Mouse (Mus musculus) A20 (cell line): ENCODE results near the gene Ppp2r5e.
"Not testable (repeated sequence)": the region's sequence is repeated elsewhere in the genome, so short reads cannot be mapped to it uniquely, and the experiment has no call there.

Experiments used
- DNase-seq: peaks from one replicate; pipeline ENCODE4 v3.0.0-alpha.2; 2011; ENCODE audit warnings: low read depth, low spot score

The Ppp2r5e gene

DNA sequence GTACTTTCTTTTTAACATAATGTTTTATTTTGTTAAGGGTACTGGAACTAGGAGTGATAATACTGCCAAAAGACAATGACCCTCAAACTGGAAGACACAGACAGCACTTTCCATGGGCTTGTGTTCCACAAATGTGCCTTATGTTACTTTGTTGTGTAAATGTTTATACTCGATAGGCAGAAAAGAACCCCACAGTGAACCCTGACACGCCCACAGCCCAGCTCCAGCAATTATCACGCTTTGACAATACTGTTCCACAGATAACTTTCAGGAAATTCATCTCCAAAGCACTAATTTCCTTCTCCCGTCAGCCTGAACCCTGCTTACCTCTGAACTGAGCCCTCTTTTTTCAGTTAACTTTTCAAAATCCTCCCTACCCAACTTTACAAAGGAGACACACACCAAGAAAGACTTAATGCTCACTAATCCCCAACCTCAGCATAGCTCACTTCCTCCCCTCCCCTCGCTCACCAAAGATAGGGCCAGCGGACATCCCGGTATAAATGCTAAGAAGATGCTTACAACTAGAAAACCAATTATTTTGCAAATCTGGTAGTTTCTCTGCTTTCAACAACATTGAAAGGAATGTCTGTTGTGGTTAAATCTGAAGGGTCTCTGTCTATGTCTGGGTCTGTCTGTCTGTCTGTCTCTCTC lies 58.9 kb downstream of the Ppp2r5e start:
- DNase-seq: no peak

GRCm38 (mm10) chr12:75536566-75536965 lies 59.5 kb downstream of the Ppp2r5e start:
- no peak for DNase-seq

GRCm38 (mm10) chr12:75533145-75533544 lies 62.9 kb downstream of the Ppp2r5e start:
- peak; percentile 72 for DNase-seq

DNA sequence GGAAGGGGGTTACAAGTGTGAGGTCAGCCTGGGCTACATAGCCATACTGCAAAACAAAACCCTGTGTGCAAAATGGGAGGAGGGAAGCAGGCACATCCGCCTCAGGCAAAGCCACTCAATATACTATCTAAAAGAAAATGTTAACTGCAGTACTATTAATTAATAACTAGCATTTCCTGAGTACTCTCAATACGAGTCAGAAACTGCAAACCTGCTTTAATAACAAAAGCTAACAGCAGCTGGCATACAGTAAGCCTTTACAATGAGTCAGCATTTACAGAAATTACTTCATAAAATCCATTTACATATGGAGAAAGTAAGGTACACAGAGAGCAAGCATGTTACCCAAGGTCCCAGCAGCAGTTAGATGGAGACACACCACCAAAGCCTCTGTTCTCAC lies 64.2 kb downstream of the Ppp2r5e start:
- DNase-seq: peak; percentile 36

DNA sequence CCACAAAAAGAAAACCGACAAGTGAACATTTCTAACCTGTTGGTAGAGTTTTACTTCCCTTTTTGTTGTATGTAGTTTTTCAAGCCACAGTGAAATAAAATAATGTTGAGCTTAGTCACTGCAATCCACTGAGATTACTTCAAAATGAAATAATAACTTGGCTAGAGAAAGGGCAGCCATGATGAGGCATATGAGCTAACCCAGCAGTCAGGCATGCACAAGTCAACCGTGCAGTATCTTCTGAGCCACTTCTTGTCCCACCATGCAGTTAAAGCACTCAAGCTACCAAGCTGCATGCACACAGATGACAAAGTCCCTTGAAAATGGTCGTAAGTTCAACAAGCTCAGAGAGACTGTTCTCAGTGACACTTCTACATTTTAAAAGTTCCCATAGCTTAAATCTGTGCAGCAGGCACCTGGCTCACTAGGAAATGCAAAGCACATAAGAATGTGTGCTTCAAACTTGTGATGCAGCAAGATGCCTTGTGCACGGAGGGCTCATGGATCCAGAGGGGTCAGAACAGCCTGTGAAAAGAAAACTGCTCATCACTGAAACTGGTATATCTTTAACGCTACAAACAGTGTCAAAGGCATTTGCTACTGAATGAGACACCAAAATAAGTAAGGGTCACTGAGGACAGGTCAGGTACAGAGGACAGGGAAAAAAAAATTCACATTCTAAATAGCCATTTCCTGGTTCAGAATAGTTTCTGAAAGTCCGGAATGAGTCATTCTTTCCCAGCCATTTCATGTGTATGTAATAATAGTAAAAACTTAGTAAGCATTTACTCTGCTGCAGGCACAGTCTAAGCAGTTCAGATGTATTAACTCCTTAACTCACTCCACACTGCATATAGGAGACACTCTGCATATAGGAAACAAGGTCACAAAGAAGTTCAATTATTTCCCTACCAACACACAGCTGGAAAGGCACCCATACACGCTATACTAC lies 66.9 kb downstream of the Ppp2r5e start:
- DNase-seq: peak; percentile 69

DNA sequence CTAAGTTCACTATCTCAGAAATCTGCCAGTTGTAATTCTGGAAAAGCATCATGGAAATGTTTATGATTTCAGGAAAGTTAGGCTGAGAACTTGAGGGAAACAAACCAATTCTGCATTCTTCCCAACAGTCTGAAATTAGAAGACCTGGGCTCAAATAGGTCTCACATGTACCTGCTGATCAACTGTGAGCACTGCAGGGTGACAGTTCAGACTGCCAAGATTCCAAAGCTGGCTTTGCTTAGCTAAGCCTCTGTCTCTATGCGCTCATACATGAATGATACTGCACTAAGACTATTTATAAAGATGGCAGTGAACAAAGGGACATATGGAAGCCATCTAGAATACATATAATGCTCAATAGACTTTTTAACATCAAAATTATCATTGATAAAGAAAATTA lies 67.7 kb downstream of the Ppp2r5e start:
- no peak for DNase-seq

GRCm38 (mm10) chr12:75524199-75524598 lies 71.8 kb downstream of the Ppp2r5e start:
- DNase-seq: no peak

DNA sequence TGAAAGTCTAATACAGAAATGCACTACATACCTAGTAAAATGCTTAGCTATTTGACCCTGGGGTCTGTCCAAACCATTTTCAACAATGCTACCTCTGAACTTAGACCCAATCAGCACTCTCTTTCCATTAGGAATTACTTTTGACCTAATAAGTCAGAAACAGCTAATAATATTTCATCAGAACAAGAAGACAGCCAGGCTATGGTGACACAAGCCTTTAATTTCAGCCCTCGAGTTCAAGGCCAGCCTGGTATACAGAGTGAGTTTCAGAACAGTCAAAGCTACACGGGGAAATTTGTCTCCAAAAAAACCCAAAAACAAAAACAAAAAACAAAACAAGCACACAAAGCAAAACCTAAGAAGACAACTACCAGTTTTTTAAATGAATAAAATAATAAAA lies 73.1 kb downstream of the Ppp2r5e start:
- DNase-seq: no peak

GRCm38 (mm10) chr12:75522360-75522759 lies 73.7 kb downstream of the Ppp2r5e start:
- DNase-seq: no peak

DNA sequence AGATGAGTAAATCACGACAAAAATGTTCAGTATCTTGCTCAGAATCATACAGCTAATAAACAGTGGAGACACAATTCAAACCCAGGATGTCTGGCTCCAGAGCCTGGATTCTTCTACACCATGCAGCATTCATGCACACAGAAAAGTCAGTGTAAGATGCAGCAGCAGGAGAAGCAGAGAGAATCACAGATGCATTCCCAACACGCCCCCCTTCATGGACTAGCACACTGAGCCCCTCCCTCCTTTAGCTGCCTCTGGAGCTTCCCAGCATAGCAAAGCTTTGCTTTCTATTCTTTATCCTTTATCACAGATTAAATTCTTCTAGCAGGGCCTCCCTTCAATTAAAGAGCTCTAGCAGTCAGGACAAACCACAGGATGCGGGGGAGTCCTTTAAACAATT lies 75.7 kb downstream of the Ppp2r5e start:
- no peak for DNase-seq

GRCm38 (mm10) chr12:75519181-75519940 lies 76.7 kb downstream of the Ppp2r5e start:
- DNase-seq: no peak

DNA sequence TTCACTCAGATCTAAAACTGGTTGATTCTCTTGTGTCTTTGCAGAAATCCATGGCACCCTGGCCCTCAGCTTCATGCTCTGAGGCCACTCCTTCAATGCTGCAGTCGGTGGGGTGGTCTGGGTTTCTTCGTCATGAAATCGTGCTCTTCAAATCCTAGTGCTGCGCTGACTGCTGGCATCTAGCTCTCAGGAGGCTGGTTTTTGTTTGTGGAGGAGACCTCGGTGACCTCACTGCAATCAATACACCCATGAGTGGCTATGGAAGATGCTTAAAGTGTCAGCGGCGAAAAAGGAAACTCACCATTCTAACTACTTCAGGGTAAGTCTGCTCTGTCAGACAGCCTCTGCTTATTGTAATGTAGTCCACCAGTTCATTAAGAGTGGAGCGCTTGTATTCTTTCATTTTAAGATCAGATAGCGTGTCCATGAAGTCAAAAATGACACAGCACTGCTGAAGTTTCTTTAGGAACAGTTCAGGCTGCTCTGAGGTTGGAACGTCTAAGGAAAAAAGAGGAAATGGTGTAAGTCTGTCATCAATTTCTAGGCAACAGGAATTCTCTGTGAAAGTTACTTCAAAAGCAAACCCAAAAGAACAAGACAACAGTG lies 80.6 kb downstream of the Ppp2r5e start:
- no peak for DNase-seq

DNA sequence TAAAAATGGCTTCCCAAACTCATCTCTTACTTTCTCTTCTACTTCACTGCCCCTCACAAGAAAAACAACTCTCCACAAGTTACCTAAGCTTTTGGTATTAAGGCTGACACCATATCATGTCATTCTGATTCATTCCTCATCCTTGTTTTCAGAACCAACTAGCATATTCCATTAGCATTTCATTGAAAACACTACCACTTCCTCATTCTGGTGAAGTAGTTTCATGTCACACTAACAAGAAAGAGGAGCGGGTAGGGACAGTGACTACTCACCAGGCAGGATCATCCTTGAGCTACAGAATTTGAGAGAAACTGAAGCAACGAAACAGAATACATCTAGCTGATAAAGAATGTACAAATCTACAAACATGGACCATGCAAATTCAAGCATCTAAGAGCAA lies 84.5 kb downstream of the Ppp2r5e start:
- DNase-seq: peak; percentile 22

- DNase-seq: no peak
These were observed 90.9 kb downstream of the Ppp2r5e start for GRCm38 (mm10) chr12:75504991-75505650.

- DNase-seq: no peak
These were observed 93.4 kb downstream of the Ppp2r5e start for GRCm38 (mm10) chr12:75502664-75503063.

DNA sequence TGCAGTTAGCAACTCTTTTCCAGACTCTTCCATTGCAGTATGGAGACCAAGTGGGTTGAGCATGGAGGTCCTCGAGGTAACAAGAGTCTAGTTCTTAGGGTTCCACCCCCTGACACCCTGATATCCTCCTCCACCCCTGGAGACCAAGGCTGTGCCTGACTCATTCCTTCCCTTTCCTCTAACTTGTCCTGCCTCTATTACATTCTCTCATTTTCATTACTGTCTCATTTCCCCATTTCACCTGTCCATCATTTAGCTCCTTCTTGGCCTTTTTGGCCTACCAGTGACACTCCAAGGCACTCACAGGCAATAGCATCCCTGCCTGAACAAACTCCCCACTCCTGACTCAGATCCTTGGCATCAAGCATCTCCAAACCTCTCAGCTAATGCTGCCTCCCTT lies 98.3 kb downstream of the Ppp2r5e start:
- DNase-seq: peak; percentile 13

- DNase-seq: no peak
These were observed 100.4 kb downstream of the Ppp2r5e start for GRCm38 (mm10) chr12:75495636-75496035.

GRCm38 (mm10) chr12:75494643-75495042 lies 101.4 kb downstream of the Ppp2r5e start:
- DNase-seq: no peak

GRCm38 (mm10) chr12:75492549-75493327 lies 103.3 kb downstream of the Ppp2r5e start:
- DNase-seq: no peak

GRCm38 (mm10) chr12:75492148-75492547 lies 103.9 kb downstream of the Ppp2r5e start:
- DNase-seq: not testable (repeated sequence)
